ENCODE assay signal across 24 mouse cellular contexts in the genomic region with DNA sequence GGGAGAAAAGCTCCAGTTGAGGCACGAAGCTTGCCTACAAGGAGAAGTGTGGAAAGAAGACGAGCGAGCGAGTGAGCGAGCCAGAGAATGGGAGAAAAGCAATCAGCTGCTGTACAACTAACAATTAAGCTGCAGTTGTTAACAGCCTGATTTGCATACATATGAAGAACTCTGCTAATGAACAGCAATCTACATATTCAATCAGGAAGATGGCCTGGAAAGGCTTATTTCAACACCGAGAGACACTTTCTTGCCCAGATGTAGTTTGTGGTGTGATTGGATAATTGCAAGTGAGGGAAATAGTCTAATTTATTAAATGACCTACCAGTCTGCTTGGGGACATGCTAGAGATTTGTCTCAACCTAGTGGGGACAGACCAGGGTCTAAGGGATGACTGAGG.
A peak's percentile ranks its signal among the peaks of the same experiment; 100 is the strongest.
DNase-seq lines count a peak whose midpoint lies in the region; ATAC-seq lines count a peak whose summit lies in the region.
"Had no signal": no experiment of that assay in that cellular context is flagged by ENCODE, and none has a peak within 500 bp of the region (broad histone marks: within the 10 kb centered on the region; RNA-seq: fewer than 3 reads in every experiment).

No protein-coding gene starts in this region.

- WGBS in neural tube, embryonic 13.5 days, result 47% methylated on average over 6 of the region's 6 CpGs
- WGBS in hindbrain, embryonic 14.5 days, result 55% methylated on average over 6 of the region's 6 CpGs
- 37% methylated on average over 6 of the region's 6 CpGs for WGBS in neural tube, embryonic 15.5 days

- no peaks in the 10 kb centered on the region for H3K27me3 ChIP-seq in neural tube, embryonic 13.5 days
- no peaks in the 10 kb centered on the region for H3K27me3 ChIP-seq in hindbrain, embryonic 14.5 days (ENCODE audit: control insufficient read depth, insufficient read depth, low read length)
- H3K27me3 ChIP-seq in neural tube, embryonic 15.5 days (replicated peaks), result no peaks in the 10 kb centered on the region
- H3K27me3 ChIP-seq: limb, embryonic 12.5 days; liver, embryonic 12.5 days; Patski had no signal

- DNase-seq in frontal cortex, postnatal 14 days (ENCODE audit: low spot score in 2 of 2), result no peak
- no peak for DNase-seq in neural tube, embryonic 10.5 days (ENCODE audit: extremely low spot score, low spot score)
- peak; percentile 50 for DNase-seq in hindbrain, embryonic 14.5 days (ENCODE audit: low spot score)
- no peak for DNase-seq in embryo, embryonic 10 days (ENCODE audit: low spot score)
- DNase-seq in adrenal gland, adult 2 months, result no peak
- DNase-seq: adrenal gland, postnatal 10 days; cerebellum, adult 11-12 months; cerebellum, postnatal 14 days; embryo, embryonic 11 days; heart, postnatal 10 days; kidney, adult 9 months; kidney, postnatal 4 days; lung, adult 2 months; right cerebral cortex, postnatal 14 days; spleen, adult 18-20 months had no signal

- no peak overlapping the region for H3K4me2 ChIP-seq in neural tube, embryonic 13.5 days
- no peak overlapping the region for H3K4me2 ChIP-seq in hindbrain, embryonic 14.5 days (replicated peaks)
- no peak overlapping the region for H3K4me2 ChIP-seq in neural tube, embryonic 15.5 days
- H3K4me2 ChIP-seq: limb, embryonic 12.5 days; liver, embryonic 12.5 days had no signal

- no peak overlapping the region for H3K9ac ChIP-seq in neural tube, embryonic 13.5 days
- no peak overlapping the region for H3K9ac ChIP-seq in hindbrain, embryonic 14.5 days
- no peak overlapping the region for H3K9ac ChIP-seq in neural tube, embryonic 15.5 days (replicated peaks)
- H3K9ac ChIP-seq: limb, embryonic 12.5 days; liver, embryonic 12.5 days had no signal

- H3K4me3 ChIP-seq in neural tube, embryonic 13.5 days, result no peak overlapping the region
- no peak overlapping the region for H3K4me3 ChIP-seq in hindbrain, embryonic 14.5 days (replicated peaks; ENCODE audit: low read length)
- H3K4me3 ChIP-seq in neural tube, embryonic 15.5 days (replicated peaks), result no peak overlapping the region
- H3K4me3 ChIP-seq: heart, embryonic 10.5 days; limb, embryonic 12.5 days; liver, embryonic 12.5 days had no signal

- H3K36me3 ChIP-seq in neural tube, embryonic 13.5 days, result peaks cover 89% of the 10 kb centered on the region
- peaks cover 76% of the 10 kb centered on the region for H3K36me3 ChIP-seq in hindbrain, embryonic 14.5 days (replicated peaks; ENCODE audit: control insufficient read depth, insufficient read depth)
- peaks cover 43% of the 10 kb centered on the region for H3K36me3 ChIP-seq in neural tube, embryonic 15.5 days

- peaks cover 20% of the 10 kb centered on the region for H3K4me1 ChIP-seq in neural tube, embryonic 13.5 days (replicated peaks)
- peaks cover 5% of the 10 kb centered on the region; the same call in 1 of the 2 replicates for H3K4me1 ChIP-seq in hindbrain, embryonic 14.5 days (replicated peaks; ENCODE audit: control insufficient read depth, insufficient read depth, low read length)
- H3K4me1 ChIP-seq in neural tube, embryonic 15.5 days, result peaks cover 39% of the 10 kb centered on the region
- H3K4me1 ChIP-seq: heart, embryonic 10.5 days; limb, embryonic 12.5 days; liver, embryonic 12.5 days had no signal

- no peaks in the 10 kb centered on the region for H3K9me3 ChIP-seq in neural tube, embryonic 13.5 days
- no peaks in the 10 kb centered on the region for H3K9me3 ChIP-seq in hindbrain, embryonic 14.5 days (ENCODE audit: control insufficient read depth, low read length)
- H3K9me3 ChIP-seq in neural tube, embryonic 15.5 days (replicated peaks), result no peaks in the 10 kb centered on the region
- H3K9me3 ChIP-seq: heart, embryonic 10.5 days; limb, embryonic 12.5 days; liver, embryonic 12.5 days had no signal

- H3K27ac ChIP-seq in neural tube, embryonic 13.5 days (replicated peaks), result peak overlapping the region; percentile 78
- H3K27ac ChIP-seq in hindbrain, embryonic 14.5 days, result peak overlapping the region; percentile 57
- H3K27ac ChIP-seq in neural tube, embryonic 15.5 days (replicated peaks), result peak overlapping the region; percentile 69
- H3K27ac ChIP-seq: heart, embryonic 10.5 days; limb, embryonic 12.5 days; liver, embryonic 12.5 days had no signal

- ATAC-seq in frontal cortex, adult (ENCODE audit: low TSS enrichment), result peak; percentile 55
- peak; percentile 48 for ATAC-seq in neural tube, embryonic 13.5 days (ENCODE audit: low read depth)
- peak; percentile 41; the same call in 1 of the 2 replicates for ATAC-seq in hindbrain, embryonic 14.5 days (ENCODE audit: low FRiP score)
- ATAC-seq in neural tube, embryonic 15.5 days (ENCODE audit: low FRiP score), result peak; percentile 75
- ATAC-seq: CD4-positive, CD25-positive, alpha-beta regulatory T cell, adult 4 months; inflammation-experienced regulatory T-cells, adult 6 months; liver, embryonic 12.5 days; Patski had no signal
